Mouse (Mus musculus): ENCODE data around the gene Tango6. TPM values are rescaled to one million over a fixed set of nuclear protein-coding genes. Genes with fewer than 3 reads are reported as not detected.
A peak's percentile ranks its signal among the peaks of the same experiment; 100 is the strongest.

Tango6 gene
- total and polyA plus RNA-seq, 3 experiments: 2.9 to 6.4 (median 4.5) TPM

GRCm38 (mm10) chr8:106714297-106714696 is 31.4 kb downstream of the Tango6 start:
- no peaks in the 10 kb centered on the region for H3K79me2 ChIP-seq (replicated peaks; ENCODE audit: control insufficient read depth, extremely low read depth, insufficient read depth, poor library complexity, severe bottlenecking)
- H3K27ac ChIP-seq (ENCODE audit: insufficient read depth, low read depth): no peak overlapping the region
- no peaks in the 10 kb centered on the region for H3K27me3 ChIP-seq (replicated peaks)
- H3K9ac ChIP-seq (ENCODE audit: insufficient read depth, low read depth): no peak overlapping the region
- in situ Hi-C loops (cut with MboI; ENCODE audit: low pct_ligation_motif_present, low pct_unique_long_range_greater_than_20kb, low sequenced_read_pairs): no loop called here
- DNase-seq (ENCODE audit: extremely low read depth): peak; percentile 66
- H3K4me1 ChIP-seq (ENCODE audit: control insufficient read depth in 1 of 2, insufficient read depth in 2 of 2): peaks cover 3 to 46% of the 10 kb centered on the region in 2 experiments; a peak in 2 of 4 replicates
- H3K36me3 ChIP-seq (replicated peaks in 1 of 2; ENCODE audit: control insufficient read depth in 1 of 2, insufficient read depth in 1 of 2, low read length in 1 of 2): peaks cover 0 to 39% of the 10 kb centered on the region in 2 experiments
- dilution Hi-C loops (cut with MboI; ENCODE audit: extremely low pct_ligation_motif_present, extremely low pct_unique_long_range_greater_than_20kb, low sequenced_read_pairs): no loop called here
- H3K9me3 ChIP-seq (replicated peaks; ENCODE audit: low read length): no peaks in the 10 kb centered on the region
- H3K4me3 ChIP-seq (replicated peaks in 1 of 3; ENCODE audit: low read depth in 2 of 3, low read length in 2 of 3, poor library complexity in 1 of 3): no peak overlapping the region
- H3K4me2 ChIP-seq (ENCODE audit: insufficient read depth, low read depth, poor library complexity, severe bottlenecking): no peak overlapping the region
- no peak for TF ChIP-seq BHLHE40 (IDR thresholded peaks at IDR 0.05; ENCODE audit: low read depth, low read length)
- no peak for TF ChIP-seq EP300 (IDR thresholded peaks at IDR 0.05; ENCODE audit: low read length)
- TF ChIP-seq ZMIZ1 (IDR thresholded peaks at IDR 0.05; ENCODE audit: low read depth, low read length): no peak
- TF ChIP-seq RCOR1 (conservative IDR thresholded peaks at IDR 0.05; ENCODE audit: low read depth, low read length): no peak
- no peak for TF ChIP-seq CHD2 (IDR thresholded peaks at IDR 0.05; ENCODE audit: low read length)
- TF ChIP-seq CHD1 (IDR thresholded peaks at IDR 0.05; ENCODE audit: low read depth, low read length): no peak
- TF ChIP-seq KAT2A (IDR thresholded peaks at IDR 0.05; ENCODE audit: insufficient replicate concordance, low read length): no peak
- no peak for TF ChIP-seq NELFE (IDR thresholded peaks at IDR 0.05; ENCODE audit: low read depth, low read length)
- no peak for TF ChIP-seq SIN3A (IDR thresholded peaks at IDR 0.05; ENCODE audit: low read length)
- TF ChIP-seq GABPA (IDR thresholded peaks at IDR 0.05; ENCODE audit: insufficient replicate concordance, low read depth, low read length): no peak
- TF ChIP-seq JUND (conservative IDR thresholded peaks at IDR 0.05; ENCODE audit: low read depth, low read length): no peak
- TF ChIP-seq MEF2A (IDR thresholded peaks at IDR 0.05; ENCODE audit: borderline replicate concordance, low read depth, low read length): no peak
- no peak for TF ChIP-seq TCF12 (IDR thresholded peaks at IDR 0.05; ENCODE audit: low read depth, low read length)
- no peak for TF ChIP-seq USF2 (conservative IDR thresholded peaks at IDR 0.05; ENCODE audit: low read depth, low read length)
- TF ChIP-seq USF1 (IDR thresholded peaks at IDR 0.05; ENCODE audit: low read depth, low read length): no peak
- no peak for TF ChIP-seq POLR2A (IDR thresholded peaks at IDR 0.05; ENCODE audit: low read depth, low read length)
- TF ChIP-seq CTCF (conservative IDR thresholded peaks at IDR 0.05 in 1 of 2, IDR thresholded peaks at IDR 0.05 in 1 of 2; ENCODE audit: low read depth in 2 of 2, low read length in 2 of 2): no peak
- no peak for TF ChIP-seq ZC3H11A (IDR thresholded peaks at IDR 0.05; ENCODE audit: low read depth, low read length)
- TF ChIP-seq POLR2AphosphoS2 (IDR thresholded peaks at IDR 0.05; ENCODE audit: low read depth, low read length): no peak

DNA sequence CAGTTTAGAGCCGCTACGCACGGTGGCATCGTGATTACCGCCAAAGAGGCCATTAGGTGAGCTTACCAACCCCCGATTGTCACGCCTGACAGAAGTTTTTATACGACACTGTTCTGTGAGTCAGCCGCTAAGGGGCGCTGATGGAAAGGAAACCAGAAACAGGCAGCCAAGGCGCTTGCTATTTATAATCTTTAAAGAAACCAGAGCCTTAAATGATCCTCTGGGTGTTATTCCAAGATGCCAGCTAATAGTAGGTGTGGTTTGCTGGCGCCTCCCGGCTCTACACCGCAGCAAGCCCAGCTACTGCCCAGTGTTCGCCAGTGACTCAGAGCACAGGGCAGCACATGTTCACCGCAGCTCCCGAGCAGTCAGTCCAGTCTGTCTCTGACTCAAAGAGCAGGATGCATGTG is 35.2 kb downstream of the Tango6 start:
- dilution Hi-C loops (cut with MboI; ENCODE audit: extremely low pct_ligation_motif_present, extremely low pct_unique_long_range_greater_than_20kb, low sequenced_read_pairs): no loop called here
- H3K4me2 ChIP-seq (ENCODE audit: insufficient read depth, low read depth, poor library complexity, severe bottlenecking): no peak overlapping the region

More for the DNA sequence above, 35.2 kb downstream of the Tango6 start:
- Histone ChIP-seq H3K4me3 (replicated peaks in 1 of 3; ENCODE audit: low read depth in 2 of 3, low read length in 2 of 3, poor library complexity in 1 of 3) (no peak overlapping the region), H3K27ac (ENCODE audit: insufficient read depth, low read depth) (no peak overlapping the region), H3K9ac (ENCODE audit: insufficient read depth, low read depth) (no peak overlapping the region), H3K9me3 (replicated peaks; ENCODE audit: low read length) (no peaks in the 10 kb centered on the region), H3K4me1 (ENCODE audit: control insufficient read depth in 1 of 2, insufficient read depth in 2 of 2) (peaks cover 3 to 27% of the 10 kb centered on the region in 2 experiments; a peak in 2 of 4 replicates), H3K27me3 (replicated peaks) (no peaks in the 10 kb centered on the region), H3K79me2 (replicated peaks; ENCODE audit: control insufficient read depth, extremely low read depth, insufficient read depth, poor library complexity, severe bottlenecking) (no peaks in the 10 kb centered on the region), H3K36me3 (replicated peaks in 1 of 2; ENCODE audit: control insufficient read depth in 1 of 2, insufficient read depth in 1 of 2, low read length in 1 of 2) (peaks cover 7 to 52% of the 10 kb centered on the region in 2 experiments)
- DNase-seq (ENCODE audit: extremely low read depth): peak; percentile 75
- in situ Hi-C loops (cut with MboI; ENCODE audit: low pct_ligation_motif_present, low pct_unique_long_range_greater_than_20kb, low sequenced_read_pairs): loop anchor here (5.0 kb wide), 1 partner anchor 169 kb away; no protein-coding TSS in a partner anchor
- TF ChIP-seq UBTF (IDR thresholded peaks at IDR 0.05; ENCODE audit: low read depth, low read length) (no peak), RAD21 (IDR thresholded peaks at IDR 0.05; ENCODE audit: low read depth, low read length) (peak; percentile 93), MEF2A (IDR thresholded peaks at IDR 0.05; ENCODE audit: borderline replicate concordance, low read depth, low read length) (peak; percentile 94), SMC3 (IDR thresholded peaks at IDR 0.05; ENCODE audit: low read depth, low read length) (peak; percentile 86), CTCF (conservative IDR thresholded peaks at IDR 0.05 in 1 of 2, IDR thresholded peaks at IDR 0.05 in 1 of 2; ENCODE audit: low read depth in 2 of 2, low read length in 2 of 2) (peak in 1 of 2 experiments; percentile 92; a peak in 3 of 4 replicates), TCF12 (IDR thresholded peaks at IDR 0.05; ENCODE audit: low read depth, low read length) (no peak), MYC (IDR thresholded peaks at IDR 0.05; ENCODE audit: low read depth, low read length) (0 out of 2 replicates have a peak, but pooled peaks have one; percentile 14), ZC3H11A (IDR thresholded peaks at IDR 0.05; ENCODE audit: low read depth, low read length) (peak; percentile 48; the same call in 1 of the 2 replicates)

All from CH12.LX (cell line).